Mouse (Mus musculus): ENCODE results near the gene Adamts4. TPM values are rescaled to one million over a fixed set of nuclear protein-coding genes. Genes with fewer than 3 reads are reported as not detected.

The Adamts4 gene
- polyA plus RNA-seq, 1 experiment from 2014 or later = 4.1 TPM

DNA sequence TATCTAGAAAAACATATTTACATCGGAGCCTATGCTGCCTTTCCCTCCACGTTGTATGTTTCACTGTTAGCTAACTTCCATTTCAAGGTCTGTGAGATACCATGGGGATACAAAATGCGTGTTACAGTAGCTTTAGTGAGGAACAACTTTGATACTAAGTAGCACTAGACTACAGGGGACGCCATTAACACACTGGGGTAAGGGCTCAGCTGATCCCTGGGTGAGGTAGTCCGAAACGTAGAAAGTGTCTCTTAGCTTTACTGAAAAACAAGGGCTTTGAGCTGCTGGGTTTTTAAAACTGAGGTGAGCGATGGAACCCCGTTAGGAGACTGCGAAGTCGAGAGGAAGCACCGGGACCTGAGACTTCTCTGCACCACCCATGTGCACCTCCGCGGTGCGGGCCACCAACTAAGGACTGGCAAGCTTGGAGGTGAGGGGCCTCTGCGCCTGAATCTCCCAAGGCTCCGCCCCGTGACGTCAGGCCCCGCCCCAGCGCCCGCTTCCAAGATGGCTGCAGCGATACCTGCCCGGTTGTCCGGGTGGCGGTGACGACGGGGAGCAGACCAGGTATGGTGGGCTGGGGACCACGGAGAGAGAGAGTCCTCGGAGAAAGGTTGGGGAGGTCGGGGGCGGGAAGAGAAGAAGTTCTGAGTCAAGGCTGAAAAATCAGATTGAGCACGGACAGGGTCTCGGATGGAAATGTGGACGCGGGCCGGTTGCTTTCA, 19.8 kb downstream of the Adamts4 start, which contains the start of gene B4galt3:
Gene B4galt3 (plus strand): TSS at position 481 of the 725 bp plus-strand sequence.
- Histone ChIP-seq H3K27me3 (ENCODE audit: control insufficient read depth, insufficient read depth, low read length) (no peaks in the 10 kb centered on the region), H3K4me2 (ENCODE audit: low read length) (peak within 1 kb of the TSS; percentile 83), H3K27ac (replicated peaks; ENCODE audit: low read depth, low read length) (peak within 1 kb of the TSS; percentile 53), H3K4me1 (ENCODE audit: control insufficient read depth, insufficient read depth, low read length) (peaks cover 14% of the 10 kb centered on the region), H3K4me3 (replicated peaks; ENCODE audit: low read depth, low read length) (peak within 1 kb of the TSS; percentile 68), H3K9me3 (ENCODE audit: control insufficient read depth, low read length) (no peaks in the 10 kb centered on the region), H3K36me3 (ENCODE audit: control insufficient read depth, insufficient read depth, low read length) (peaks cover 30% of the 10 kb centered on the region), H3K9ac (replicated peaks; ENCODE audit: low read length) (peak within 1 kb of the TSS; percentile 74)
- peak; percentile 95 for ATAC-seq (ENCODE audit: low FRiP score, low TSS enrichment)
- DNase-seq = peak; percentile 96
- 4% methylated on average over 36 of the region's 36 CpGs for whole genome bisulfite sequencing

GRCm38 (mm10) chr1:171270573-171270900, 20.3 kb downstream of the Adamts4 start:
- peak overlapping the region; percentile 68 for H3K4me3 ChIP-seq (replicated peaks; ENCODE audit: low read depth, low read length)
- peak overlapping the region; percentile 74 for H3K9ac ChIP-seq (replicated peaks; ENCODE audit: low read length)
- no peaks in the 10 kb centered on the region for H3K27me3 ChIP-seq (ENCODE audit: control insufficient read depth, insufficient read depth, low read length)
- peak overlapping the region; percentile 53; the same call in 1 of the 2 replicates for H3K27ac ChIP-seq (replicated peaks; ENCODE audit: low read depth, low read length)
- peaks cover 35% of the 10 kb centered on the region for H3K36me3 ChIP-seq (ENCODE audit: control insufficient read depth, insufficient read depth, low read length)
- DNase-seq = no peak
- under 1% methylated on average over 19 of the region's 19 CpGs for WGBS
- H3K9me3 ChIP-seq (ENCODE audit: control insufficient read depth, low read length) = no peaks in the 10 kb centered on the region
- ATAC-seq (ENCODE audit: low FRiP score, low TSS enrichment) = peak; percentile 78
- peaks cover 14% of the 10 kb centered on the region for H3K4me1 ChIP-seq (ENCODE audit: control insufficient read depth, insufficient read depth, low read length)
- H3K4me2 ChIP-seq (ENCODE audit: low read length) = peak overlapping the region; percentile 83

GRCm38 (mm10) chr1:171271196-171271595, 21.0 kb downstream of the Adamts4 start:
- Histone ChIP-seq H3K36me3 (ENCODE audit: control insufficient read depth, insufficient read depth, low read length) (peaks cover 42% of the 10 kb centered on the region), H3K9me3 (ENCODE audit: control insufficient read depth, low read length) (no peaks in the 10 kb centered on the region), H3K4me1 (ENCODE audit: control insufficient read depth, insufficient read depth, low read length) (peaks cover 14% of the 10 kb centered on the region), H3K4me2 (ENCODE audit: low read length) (peak overlapping the region; percentile 83), H3K9ac (replicated peaks; ENCODE audit: low read length) (peak overlapping the region; percentile 74; the same call in 1 of the 2 replicates), H3K27ac (replicated peaks; ENCODE audit: low read depth, low read length) (no peak overlapping the region), H3K4me3 (replicated peaks; ENCODE audit: low read depth, low read length) (peak overlapping the region; percentile 68), H3K27me3 (ENCODE audit: control insufficient read depth, insufficient read depth, low read length) (no peaks in the 10 kb centered on the region)
- DNase-seq = no peak
- no peak for ATAC-seq (ENCODE audit: low FRiP score, low TSS enrichment)
- WGBS = 63% methylated on average over 9 of the region's 9 CpGs

DNA sequence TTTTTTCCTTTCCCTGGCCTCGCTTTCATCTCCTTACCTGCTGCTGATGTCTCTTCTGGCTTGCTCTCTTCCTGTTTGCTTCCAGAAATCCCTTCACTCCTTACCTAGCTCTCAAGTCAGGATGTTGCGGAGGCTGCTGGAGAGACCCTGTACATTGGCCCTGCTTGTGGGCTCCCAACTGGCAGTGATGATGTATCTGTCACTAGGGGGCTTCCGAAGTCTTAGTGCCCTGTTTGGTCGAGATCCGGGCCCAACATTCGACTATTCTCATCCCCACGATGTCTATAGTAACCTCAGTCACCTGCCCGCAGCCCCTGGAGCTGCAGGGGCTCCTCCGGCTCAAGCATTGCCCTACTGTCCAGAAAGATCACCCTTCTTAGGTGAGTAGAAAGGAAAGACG, 21.4 kb downstream of the Adamts4 start:
- Histone ChIP-seq H3K27ac (replicated peaks; ENCODE audit: low read depth, low read length) (no peak overlapping the region), H3K4me1 (ENCODE audit: control insufficient read depth, insufficient read depth, low read length) (peaks cover 14% of the 10 kb centered on the region), H3K27me3 (ENCODE audit: control insufficient read depth, insufficient read depth, low read length) (no peaks in the 10 kb centered on the region), H3K4me2 (ENCODE audit: low read length) (peak overlapping the region; percentile 83; the same call in 1 of the 2 replicates), H3K9me3 (ENCODE audit: control insufficient read depth, low read length) (no peaks in the 10 kb centered on the region), H3K9ac (replicated peaks; ENCODE audit: low read length) (peak overlapping the region; percentile 6; the same call in 1 of the 2 replicates), H3K36me3 (ENCODE audit: control insufficient read depth, insufficient read depth, low read length) (peaks cover 46% of the 10 kb centered on the region), H3K4me3 (replicated peaks; ENCODE audit: low read depth, low read length) (no peak overlapping the region)
- ATAC-seq (ENCODE audit: low FRiP score, low TSS enrichment) (no peak), DNase-seq (no peak)
- WGBS = 76% methylated on average over 10 of the region's 10 CpGs

DNA sequence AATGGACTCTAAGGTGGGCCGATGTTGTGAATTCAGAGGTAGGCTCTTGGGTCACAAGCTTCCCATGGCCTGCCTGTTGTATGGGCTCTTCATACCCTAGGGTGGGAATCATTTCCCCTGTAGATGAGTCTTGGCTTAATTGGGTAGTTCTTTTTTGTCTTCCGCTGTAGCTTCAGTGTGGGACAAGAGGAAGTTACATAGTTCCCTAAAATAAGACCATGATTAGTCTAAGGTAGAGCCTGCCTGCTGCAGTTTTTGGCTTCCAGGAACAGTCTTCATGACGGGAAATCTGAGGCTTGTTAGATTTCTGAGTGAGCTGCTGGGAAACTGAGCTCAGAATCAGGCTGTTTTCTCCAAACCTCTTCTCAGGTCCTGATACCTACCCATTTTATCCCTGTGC, 21.9 kb downstream of the Adamts4 start:
- Histone ChIP-seq H3K4me3 (replicated peaks; ENCODE audit: low read depth, low read length) (no peak overlapping the region), H3K9ac (replicated peaks; ENCODE audit: low read length) (no peak overlapping the region; the same call in 1 of the 2 replicates), H3K9me3 (ENCODE audit: control insufficient read depth, low read length) (no peaks in the 10 kb centered on the region), H3K27me3 (ENCODE audit: control insufficient read depth, insufficient read depth, low read length) (no peaks in the 10 kb centered on the region), H3K4me1 (ENCODE audit: control insufficient read depth, insufficient read depth, low read length) (peaks cover 14% of the 10 kb centered on the region), H3K4me2 (ENCODE audit: low read length) (no peak overlapping the region; the same call in 1 of the 2 replicates), H3K36me3 (ENCODE audit: control insufficient read depth, insufficient read depth, low read length) (peaks cover 51% of the 10 kb centered on the region), H3K27ac (replicated peaks; ENCODE audit: low read depth, low read length) (no peak overlapping the region)
- no peak for ATAC-seq (ENCODE audit: low FRiP score, low TSS enrichment)
- no peak for DNase-seq
- 90% methylated on average over 3 of the region's 3 CpGs for WGBS

GRCm38 (mm10) chr1:171274171-171274570, 23.9 kb downstream of the Adamts4 start:
- H3K36me3 ChIP-seq (ENCODE audit: control insufficient read depth, insufficient read depth, low read length) = peaks cover 70% of the 10 kb centered on the region
- H3K27ac ChIP-seq (replicated peaks; ENCODE audit: low read depth, low read length) = no peak overlapping the region
- no peak overlapping the region for H3K4me3 ChIP-seq (replicated peaks; ENCODE audit: low read depth, low read length)
- H3K4me1 ChIP-seq (ENCODE audit: control insufficient read depth, insufficient read depth, low read length) = peaks cover 14% of the 10 kb centered on the region
- no peak overlapping the region for H3K4me2 ChIP-seq (ENCODE audit: low read length)
- 91% methylated on average over 12 of the region's 12 CpGs for WGBS
- DNase-seq = no peak
- no peak overlapping the region for H3K9ac ChIP-seq (replicated peaks; ENCODE audit: low read length)
- ATAC-seq (ENCODE audit: low FRiP score, low TSS enrichment) = no peak
- H3K9me3 ChIP-seq (ENCODE audit: control insufficient read depth, low read length) = no peaks in the 10 kb centered on the region
- no peaks in the 10 kb centered on the region for H3K27me3 ChIP-seq (ENCODE audit: control insufficient read depth, insufficient read depth, low read length)

DNA sequence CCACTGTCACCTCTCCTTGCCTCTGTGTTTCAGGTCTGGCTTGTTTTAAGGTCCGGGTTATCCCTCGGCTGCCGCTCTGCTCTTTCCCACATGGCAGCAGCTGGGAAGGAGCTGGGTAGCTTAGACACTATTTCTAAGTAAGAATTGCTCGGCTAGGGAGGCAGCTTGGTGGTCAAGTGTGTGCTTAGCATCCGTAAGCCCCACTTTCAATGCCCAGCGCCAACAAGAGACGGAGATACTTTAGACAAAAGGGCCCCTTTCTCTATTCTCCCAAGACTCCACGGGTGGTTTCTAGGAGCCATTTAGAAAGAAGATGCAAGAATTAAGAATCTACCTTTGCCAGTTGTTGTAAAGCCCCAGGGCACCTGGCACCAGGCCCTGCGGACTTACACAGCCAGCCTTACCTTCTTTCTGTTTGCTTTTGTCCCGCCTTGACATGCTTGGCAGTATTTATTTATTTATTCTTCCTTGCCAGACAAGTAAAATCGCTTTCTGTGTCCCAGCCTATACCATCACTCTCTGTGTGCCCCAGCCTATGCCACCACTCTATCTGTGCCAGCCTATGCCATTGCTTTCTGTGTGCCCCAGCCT, 25.0 kb downstream of the Adamts4 start:
- no peak overlapping the region for H3K4me3 ChIP-seq (replicated peaks; ENCODE audit: low read depth, low read length)
- no peak for ATAC-seq (ENCODE audit: low FRiP score, low TSS enrichment)
- H3K4me1 ChIP-seq (ENCODE audit: control insufficient read depth, insufficient read depth, low read length) = peaks cover 14% of the 10 kb centered on the region
- no peak for DNase-seq
- H3K9ac ChIP-seq (replicated peaks; ENCODE audit: low read length) = no peak overlapping the region
- H3K36me3 ChIP-seq (ENCODE audit: control insufficient read depth, insufficient read depth, low read length) = peaks cover 70% of the 10 kb centered on the region
- H3K27ac ChIP-seq (replicated peaks; ENCODE audit: low read depth, low read length) = no peak overlapping the region
- WGBS = 80% methylated on average over 11 of the region's 11 CpGs
- H3K27me3 ChIP-seq (ENCODE audit: control insufficient read depth, insufficient read depth, low read length) = no peaks in the 10 kb centered on the region
- no peaks in the 10 kb centered on the region for H3K9me3 ChIP-seq (ENCODE audit: control insufficient read depth, low read length)
- no peak overlapping the region for H3K4me2 ChIP-seq (ENCODE audit: low read length)

DNA sequence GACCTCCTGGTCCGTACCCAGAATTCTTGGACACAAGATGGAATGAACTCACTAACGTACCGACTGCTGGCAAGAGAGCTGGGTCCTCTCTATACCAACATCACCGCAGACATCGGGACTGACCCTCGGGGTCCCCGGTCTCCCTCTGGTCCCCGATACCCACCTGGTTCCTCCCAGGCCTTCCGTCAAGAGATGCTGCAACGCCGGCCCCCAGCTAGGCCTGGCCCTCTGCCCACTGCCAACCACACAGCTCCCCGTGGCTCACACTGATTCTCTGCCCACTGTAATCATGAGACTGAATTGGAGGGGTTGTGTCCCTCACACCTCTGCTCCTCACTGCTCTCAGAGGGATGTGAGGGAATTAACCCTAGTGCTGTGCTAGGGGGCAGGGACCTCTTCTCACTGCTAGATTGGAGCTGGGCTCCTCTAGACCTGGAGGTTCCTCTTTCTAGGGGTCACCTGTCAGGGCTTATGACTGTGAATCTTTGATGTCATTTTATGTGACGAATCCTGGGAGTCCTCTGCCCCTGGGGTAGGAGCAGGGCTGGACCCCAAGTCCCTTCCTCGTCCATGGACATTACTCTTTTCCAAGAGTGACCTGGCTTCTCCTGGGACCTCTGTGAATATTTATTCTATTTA, 26.0 kb downstream of the Adamts4 start:
- Histone ChIP-seq H3K27ac (replicated peaks; ENCODE audit: low read depth, low read length) (no peak overlapping the region), H3K9ac (replicated peaks; ENCODE audit: low read length) (no peak overlapping the region), H3K4me2 (ENCODE audit: low read length) (no peak overlapping the region), H3K9me3 (ENCODE audit: control insufficient read depth, low read length) (no peaks in the 10 kb centered on the region), H3K4me1 (ENCODE audit: control insufficient read depth, insufficient read depth, low read length) (peaks cover 13% of the 10 kb centered on the region), H3K4me3 (replicated peaks; ENCODE audit: low read depth, low read length) (no peak overlapping the region), H3K36me3 (ENCODE audit: control insufficient read depth, insufficient read depth, low read length) (peaks cover 70% of the 10 kb centered on the region), H3K27me3 (ENCODE audit: control insufficient read depth, insufficient read depth, low read length) (no peaks in the 10 kb centered on the region)
- no peak for ATAC-seq (ENCODE audit: low FRiP score, low TSS enrichment)
- WGBS = 94% methylated on average over 14 of the region's 14 CpGs
- DNase-seq = no peak

All from midbrain, embryonic 14.5 days (tissue).